Mouse (Mus musculus) kidney, adult 2 months (tissue): ENCODE results near the gene Frrs1l.

ENCODE experiments used
- CTCF ChIP-seq: fragments of 200-500 bp; conservative IDR thresholded peaks from 2 replicates; pipeline ENCODE4 v1.5.1; 2011; ENCODE audit warnings: low read depth, mild to moderate bottlenecking, control low read depth, low read length, moderate library complexity, mixed read lengths; ENCODE audit not compliant: insufficient read depth, insufficient read length
- POLR2A ChIP-seq: fragments of 200-500 bp; IDR thresholded peaks from one replicate; pipeline ENCODE4 v1.6.1; 2011; ENCODE audit warnings: low read depth, low read length, control low read depth

DNA sequence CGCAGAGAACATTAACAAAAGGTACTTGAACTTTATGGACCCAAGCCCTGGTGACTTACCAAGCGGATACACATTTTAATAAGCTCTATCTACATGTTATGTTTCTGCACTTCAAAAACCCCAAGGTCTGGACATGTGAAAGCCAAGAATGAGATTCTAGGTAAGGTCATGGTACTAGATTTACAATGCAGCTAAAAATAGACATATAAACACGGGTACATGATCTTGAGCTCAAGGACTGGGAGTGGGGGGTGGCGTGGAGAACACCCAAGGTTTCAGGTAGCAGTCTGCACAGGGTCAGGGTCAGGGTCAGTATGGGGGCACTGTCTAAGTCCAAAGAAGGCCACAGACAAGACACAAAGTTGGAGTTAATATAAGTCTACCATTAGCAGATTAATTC is 59.9 kb downstream of the Frrs1l start:
- TF ChIP-seq CTCF (no peak), POLR2A (no peak)
